Mouse (Mus musculus) liver (tissue): ENCODE measurements around the gene Vmn1r91.
"Not testable (repeated sequence)": the region's sequence is repeated elsewhere in the genome, so short reads cannot be mapped to it uniquely, and the experiment has no call there.

Source experiments
- DNase-seq: peaks from one replicate; pipeline ENCODE4 v3.0.0-alpha.2; 2020; ENCODE audit warnings: mixed read lengths

The Vmn1r91 gene

GRCm38 (mm10) chr7:20099380-20099779, at the start of gene Vmn1r91:
Vmn1r91 (plus strand) TSS chr7:20099680.
- DNase-seq: not testable (repeated sequence)

GRCm38 (mm10) chr7:20064100-20064499, 35.4 kb upstream of the Vmn1r91 start:
- DNase-seq: not testable (repeated sequence)

GRCm38 (mm10) chr7:20078118-20078517, 21.4 kb upstream of the Vmn1r91 start:
- DNase-seq: not testable (repeated sequence)

GRCm38 (mm10) chr7:20122479-20122878, 23.0 kb downstream of the Vmn1r91 start, which contains the start of gene Gm16442:
Gm16442 (minus strand) TSS chr7:20122579.
- DNase-seq: not testable (repeated sequence)

- not testable (repeated sequence) for DNase-seq
Observed at GRCm38 (mm10) chr7:20138988-20139387, 39.5 kb downstream of the Vmn1r91 start, which contains the start of gene Vmn1r93. Vmn1r93 (minus strand) TSS chr7:20139088.
